Mouse (Mus musculus) embryonic facial prominence, embryonic 13.5 days (tissue): ENCODE measurements around the gene Htra2. TPM values are rescaled to one million over a fixed set of nuclear protein-coding genes. Genes with fewer than 3 reads are reported as not detected.

ENCODE experiments used
- ATAC-seq: fragments of 200-750 bp; cut with Nextera tagmentation; 2 replicates; pipeline ENCODE4 v1.8.0; 2017; ENCODE audit warnings: low read depth; ENCODE audit not compliant: insufficient number of reproducible peaks, insufficient read depth, low FRiP score, low TSS enrichment
- H3K27ac ChIP-seq: fragments of 300-500 bp; sonication (generic); 2 replicates; pipeline ENCODE4 v1.5.1; 2015; ENCODE audit warnings: moderate library complexity, mild to moderate bottlenecking, inconsistent platforms
- H3K27me3 ChIP-seq: fragments of 300-500 bp; sonication (generic); 2 replicates; pipeline ENCODE4 v1.6.1; 2015; ENCODE audit warnings: mild to moderate bottlenecking, inconsistent platforms
- H3K36me3 ChIP-seq: fragments of 300-500 bp; sonication (generic); 2 replicates; pipeline ENCODE4 v1.6.1; 2015; ENCODE audit warnings: mild to moderate bottlenecking, inconsistent platforms
- H3K4me1 ChIP-seq: fragments of 300-500 bp; sonication (generic); 2 replicates; pipeline ENCODE4 v1.6.1; 2015; ENCODE audit warnings: inconsistent platforms
- H3K4me2 ChIP-seq: fragments of 300-500 bp; sonication (generic); 2 replicates; pipeline ENCODE4 v1.6.1; 2015; ENCODE audit warnings: moderate library complexity, mild to moderate bottlenecking, inconsistent platforms
- H3K4me3 ChIP-seq: fragments of 300-500 bp; sonication (generic); 2 replicates; pipeline ENCODE4 v1.5.1; 2015; ENCODE audit warnings: mild to moderate bottlenecking, inconsistent platforms
- H3K9ac ChIP-seq: fragments of 300-500 bp; sonication (generic); 2 replicates; pipeline ENCODE4 v1.6.1; 2015; ENCODE audit warnings: mild to moderate bottlenecking, inconsistent platforms
- H3K9me3 ChIP-seq: fragments of 300-500 bp; sonication (generic); 2 replicates; pipeline ENCODE4 v1.6.1; 2016; ENCODE audit warnings: inconsistent platforms
- WGBS: fragments of 180-500 bp; shearing (Covaris S2); methylation state at CpG from one replicate; pipeline ENCODE4 v1.1.7; 2015; ENCODE audit warnings: mixed read lengths; 5-methylcytosine and 5-hydroxymethylcytosine counted together
- polyA plus RNA-seq: library from polyadenylated mRNA; unstranded; fragments of >200 nt; fragmentation: Nextera tagmentation; extraction: Ambion mirVana; gene quantifications from 2 replicates; pipeline ENCODE4 v1.2.1, GENCODE M21; 2015

The Htra2 gene
- polyA plus RNA-seq, 1 experiment from 2014 or later: 72.6 TPM

DNA sequence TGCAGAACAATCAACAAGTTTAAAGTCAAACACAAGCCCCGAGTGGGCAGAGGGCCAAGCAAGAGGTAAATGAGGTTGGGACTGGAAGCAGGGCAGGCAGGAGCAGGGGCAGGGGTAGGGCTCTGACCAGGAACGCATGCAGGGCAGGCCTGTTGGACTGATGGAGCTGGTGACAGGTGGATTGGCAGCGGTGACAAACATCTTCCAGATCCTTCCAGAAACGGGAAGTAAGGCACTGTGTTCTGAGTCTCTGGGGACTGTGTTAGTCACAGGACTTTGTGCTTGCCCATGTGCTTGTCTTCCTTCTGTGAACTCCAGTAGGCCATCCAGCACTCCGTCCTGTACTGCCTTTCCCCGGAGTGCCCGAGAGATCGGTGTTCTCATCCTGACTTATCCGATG is 10.3 kb downstream of the Htra2 start:
- Histone ChIP-seq H3K4me3 (no peak overlapping the region), H3K4me2 (no peak overlapping the region), H3K9ac (no peak overlapping the region), H3K36me3 (0 out of 2 replicates have a peak, but pooled peaks cover under 1% of the 10 kb centered on the region), H3K4me1 (no peaks in the 10 kb centered on the region), H3K27ac (no peak overlapping the region), H3K9me3 (no peaks in the 10 kb centered on the region), H3K27me3 (no peaks in the 10 kb centered on the region)
- 77% methylated on average over 9 of the region's 9 CpGs for WGBS
- ATAC-seq: no peak

DNA sequence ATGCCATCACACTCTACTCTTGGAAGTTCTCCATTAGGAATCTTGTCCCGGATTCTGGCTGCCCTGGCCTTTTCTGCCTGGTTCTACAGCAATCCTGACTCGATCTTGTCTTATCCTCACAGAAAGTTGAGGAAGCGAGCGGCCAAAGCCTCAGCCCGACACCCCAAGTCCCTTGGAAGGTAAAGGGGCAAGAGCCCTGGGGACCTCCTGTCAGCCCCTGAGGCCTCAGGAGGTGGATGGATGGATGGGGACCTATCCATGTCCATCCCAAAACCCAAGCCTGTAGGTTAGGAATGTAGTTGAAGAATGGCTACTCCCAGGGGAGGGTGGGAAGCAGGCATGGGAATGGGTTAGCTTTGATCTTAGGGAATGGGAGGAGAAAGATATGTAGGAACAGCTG is 11.1 kb downstream of the Htra2 start:
- Histone ChIP-seq H3K4me2 (no peak overlapping the region), H3K4me1 (no peaks in the 10 kb centered on the region), H3K4me3 (no peak overlapping the region), H3K9me3 (no peaks in the 10 kb centered on the region), H3K27me3 (no peaks in the 10 kb centered on the region), H3K27ac (no peak overlapping the region), H3K9ac (no peak overlapping the region), H3K36me3 (no peaks in the 10 kb centered on the region)
- WGBS: 95% methylated on average over 5 of the region's 5 CpGs
- no peak for ATAC-seq

DNA sequence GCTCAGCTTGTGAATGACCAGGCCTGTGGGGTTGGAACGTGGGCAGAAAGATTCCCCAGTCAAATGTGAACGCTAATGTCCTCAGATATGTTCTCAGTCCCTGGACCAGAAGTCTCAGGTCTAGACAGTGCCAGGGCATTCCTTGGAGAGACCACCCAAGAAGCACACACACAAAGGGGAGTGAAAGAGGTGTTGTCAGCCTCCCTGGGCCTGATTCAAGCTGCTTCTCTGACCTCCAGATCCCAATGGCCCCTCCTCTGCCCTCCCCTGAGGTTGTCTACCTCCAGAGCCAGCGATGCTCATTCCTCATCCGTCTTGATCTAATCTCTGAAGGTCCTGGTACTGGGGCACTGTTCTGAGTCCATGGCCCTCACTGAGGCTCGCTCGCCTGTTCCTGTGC is 11.5 kb downstream of the Htra2 start:
- Histone ChIP-seq H3K36me3 (no peaks in the 10 kb centered on the region), H3K9me3 (no peaks in the 10 kb centered on the region), H3K4me1 (peaks cover 3% of the 10 kb centered on the region), H3K27me3 (no peaks in the 10 kb centered on the region), H3K4me3 (no peak overlapping the region), H3K4me2 (no peak overlapping the region), H3K27ac (no peak overlapping the region), H3K9ac (no peak overlapping the region)
- ATAC-seq: no peak
- 75% methylated on average over 6 of the region's 6 CpGs for WGBS

DNA sequence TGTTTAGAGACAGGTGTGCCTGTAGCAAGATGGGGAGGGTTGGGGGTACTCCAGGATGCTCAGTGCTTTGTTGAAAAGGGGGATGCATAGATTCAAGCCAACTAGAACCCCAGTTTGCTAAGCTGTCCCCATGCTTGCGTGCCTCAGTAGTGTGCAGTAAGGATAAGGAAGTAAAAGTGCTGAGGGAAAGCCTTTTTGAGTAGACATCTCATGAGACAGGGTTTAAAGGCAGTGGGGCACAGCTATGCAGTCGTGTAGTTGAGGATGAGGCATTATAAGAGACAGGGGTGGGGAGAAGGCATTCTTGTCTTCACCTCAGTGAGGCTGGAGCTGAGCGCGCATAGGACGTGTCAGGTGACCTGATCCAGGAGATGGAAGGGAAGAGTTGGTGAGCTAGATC is 14.5 kb downstream of the Htra2 start:
- Histone ChIP-seq H3K27ac (no peak overlapping the region), H3K4me2 (no peak overlapping the region), H3K4me1 (peaks cover 11% of the 10 kb centered on the region), H3K27me3 (no peaks in the 10 kb centered on the region; the same call in 1 of the 2 replicates), H3K36me3 (no peaks in the 10 kb centered on the region), H3K4me3 (no peak overlapping the region), H3K9me3 (no peaks in the 10 kb centered on the region), H3K9ac (no peak overlapping the region)
- 82% methylated on average over 5 of the region's 5 CpGs for WGBS
- no peak for ATAC-seq

DNA sequence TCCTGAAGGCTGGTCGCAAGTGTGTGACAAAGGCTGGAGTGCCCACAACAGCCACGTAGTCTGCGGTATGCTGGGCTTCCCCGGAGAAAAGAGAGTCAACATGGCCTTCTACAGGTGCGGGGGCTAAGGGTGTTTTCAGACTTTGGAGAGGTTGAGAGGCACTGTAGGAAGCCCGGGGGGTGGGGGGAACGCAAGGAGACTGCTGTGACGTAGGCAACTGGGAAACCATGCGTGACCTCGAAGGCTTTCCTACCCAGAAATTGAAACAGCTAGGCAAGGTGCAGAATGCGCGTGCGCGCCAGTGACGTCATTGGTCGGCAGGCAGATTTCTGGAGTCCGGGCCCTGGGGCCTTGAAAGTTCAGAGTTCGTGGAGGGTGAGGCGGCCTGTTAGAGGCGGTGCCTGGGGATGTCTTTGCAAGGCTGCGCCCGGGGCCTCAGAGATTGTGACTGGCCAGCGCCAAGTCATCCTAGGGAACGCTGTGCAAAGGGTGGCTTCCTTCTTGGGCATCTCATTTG is 16.5 kb downstream of the Htra2 start:
- H3K27me3 ChIP-seq: peaks cover 4% of the 10 kb centered on the region; the same call in 1 of the 2 replicates

DNA sequence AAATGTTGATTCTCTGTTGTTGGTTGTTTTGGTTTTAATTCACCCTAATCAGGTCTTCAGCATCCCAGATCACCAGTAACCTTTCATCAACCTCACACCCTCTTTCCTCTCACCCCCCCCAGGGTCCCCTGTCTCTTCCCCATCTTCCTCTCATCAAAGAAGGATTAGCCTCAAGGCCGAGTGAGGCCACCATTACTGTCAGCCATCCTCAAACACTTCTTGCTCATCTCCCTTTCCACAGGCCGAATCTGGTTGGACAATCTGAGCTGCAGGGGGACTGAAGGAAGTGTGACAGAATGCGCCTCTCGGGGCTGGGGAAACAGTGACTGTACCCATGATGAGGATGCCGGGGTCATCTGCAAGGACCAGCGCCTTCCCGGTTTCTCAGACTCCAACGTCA is 17.9 kb downstream of the Htra2 start:
- Histone ChIP-seq H3K27ac (no peak overlapping the region), H3K4me1 (peaks cover 42% of the 10 kb centered on the region), H3K9me3 (no peaks in the 10 kb centered on the region), H3K4me3 (no peak overlapping the region), H3K27me3 (peaks cover 13% of the 10 kb centered on the region), H3K36me3 (no peaks in the 10 kb centered on the region), H3K9ac (no peak overlapping the region), H3K4me2 (no peak overlapping the region)
- no peak for ATAC-seq
- WGBS: 75% methylated on average over 8 of the region's 8 CpGs

More for the DNA sequence above, 16.5 kb downstream of the Htra2 start:
- no peaks in the 10 kb centered on the region for H3K36me3 ChIP-seq
- WGBS: 11% methylated on average over 24 of the region's 24 CpGs
- H3K4me3 ChIP-seq: peak overlapping the region; percentile 33
- no peaks in the 10 kb centered on the region for H3K9me3 ChIP-seq
- H3K4me2 ChIP-seq: peak overlapping the region; percentile 62
- peaks cover 31% of the 10 kb centered on the region for H3K4me1 ChIP-seq
- H3K27ac ChIP-seq: no peak overlapping the region
- ATAC-seq: 0 out of 2 replicates have a peak, but pooled peaks have one; percentile 32
- H3K9ac ChIP-seq: peak overlapping the region; percentile 57

DNA sequence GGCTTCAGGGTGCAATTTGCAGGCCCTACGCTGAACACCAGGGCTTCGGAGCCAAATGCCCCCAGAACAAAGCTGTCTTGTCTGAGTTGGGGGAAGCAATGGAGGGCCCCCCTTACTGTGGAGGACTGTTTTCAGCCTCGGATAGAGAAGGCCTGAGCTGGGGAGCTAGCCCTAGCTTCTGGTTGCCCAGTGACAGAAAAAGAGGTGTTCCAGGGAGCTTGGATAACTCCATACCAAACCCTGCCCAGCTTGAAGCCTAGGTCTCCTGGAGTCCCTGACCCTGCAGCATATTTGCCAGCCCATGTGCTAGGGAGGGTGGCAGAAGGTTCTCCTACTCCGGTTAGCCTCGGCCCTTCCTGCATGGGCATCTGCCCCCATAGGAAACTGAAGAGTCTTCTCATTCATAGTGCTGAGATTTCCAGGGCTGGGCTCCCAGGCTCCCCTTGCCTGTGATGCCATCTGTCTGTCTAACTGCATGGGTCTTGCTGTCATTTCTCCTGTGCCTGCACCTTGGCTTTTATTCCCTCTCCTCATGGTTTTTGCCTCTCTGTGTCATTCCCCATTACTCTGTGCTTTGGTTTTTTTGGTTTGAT is 20.5 kb downstream of the Htra2 start:
- 15% methylated on average over 5 of the region's 5 CpGs for WGBS
- Histone ChIP-seq H3K4me3 (peak overlapping the region; percentile 59), H3K9me3 (no peaks in the 10 kb centered on the region), H3K36me3 (no peaks in the 10 kb centered on the region), H3K4me1 (peaks cover 63% of the 10 kb centered on the region), H3K9ac (peak overlapping the region; percentile 73), H3K27ac (peak overlapping the region; percentile 75), H3K27me3 (peaks cover 39% of the 10 kb centered on the region), H3K4me2 (peak overlapping the region; percentile 88)
- ATAC-seq: no peak

DNA sequence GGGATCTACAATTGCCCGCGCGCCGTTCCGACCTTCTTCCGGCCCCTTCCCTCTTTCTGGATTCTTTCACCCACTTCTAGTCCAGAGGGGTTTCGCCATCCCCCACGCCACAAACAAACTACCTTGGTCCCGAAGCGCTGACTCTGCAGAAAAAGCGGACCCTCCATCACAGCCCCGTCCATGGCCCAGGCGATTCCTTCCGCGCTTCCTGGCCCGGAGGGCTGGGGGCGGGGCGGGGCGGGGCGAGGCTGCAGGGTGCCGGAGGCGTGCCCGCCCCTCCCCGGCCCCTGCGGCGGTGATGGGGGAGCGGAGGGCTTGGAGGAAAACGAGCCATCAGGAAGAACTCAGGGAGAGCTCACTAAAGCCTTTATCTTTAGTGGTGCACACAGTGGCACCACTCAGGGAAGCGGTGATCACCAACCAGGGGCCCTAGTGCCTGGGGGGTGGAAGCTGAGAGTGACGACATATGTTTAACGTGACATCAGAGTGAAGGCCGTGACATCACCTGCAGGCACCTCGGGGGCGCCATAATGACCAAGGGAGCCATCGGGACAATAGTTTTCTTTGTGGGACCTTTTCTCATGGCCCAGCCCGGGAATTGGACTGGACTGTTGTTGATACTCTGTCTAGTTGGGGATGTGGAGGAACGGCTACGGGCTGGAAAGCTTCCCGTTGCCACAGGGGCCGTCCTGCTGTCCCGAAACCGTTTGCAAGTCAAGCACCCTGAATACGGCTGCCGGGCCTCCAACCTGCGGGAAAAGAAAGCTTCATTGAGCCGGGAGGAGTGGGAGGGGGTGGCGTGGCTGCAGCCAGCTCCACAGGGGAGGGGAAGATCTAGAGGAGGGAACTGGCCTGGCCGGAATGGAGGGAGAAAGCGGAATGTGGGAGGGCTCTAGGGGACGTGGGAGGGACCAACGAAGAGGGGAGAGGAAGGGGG is 21.6 kb downstream of the Htra2 start, which contains the start of the genes Dok1 and Loxl3:
Gene Dok1, minus strand, starts transcription at position 223 of the 937 bp plus-strand sequence.
Gene Loxl3, plus strand, starts transcription at position 925 of the 937 bp plus-strand sequence.
- WGBS: under 1% methylated on average over 51 of the region's 51 CpGs
- H3K4me1 ChIP-seq: peaks cover 68% of the 10 kb centered on the region
- H3K9me3 ChIP-seq: no peaks in the 10 kb centered on the region
- peak within 1 kb of the TSS; percentile 75 for H3K27ac ChIP-seq
- peaks cover 48% of the 10 kb centered on the region for H3K27me3 ChIP-seq
- no peaks in the 10 kb centered on the region for H3K36me3 ChIP-seq
- H3K9ac ChIP-seq: peak within 1 kb of the TSS; percentile 73
- peak; percentile 56 for ATAC-seq
- peak within 1 kb of the TSS; percentile 59 for H3K4me3 ChIP-seq
- peak within 1 kb of the TSS; percentile 88 for H3K4me2 ChIP-seq

DNA sequence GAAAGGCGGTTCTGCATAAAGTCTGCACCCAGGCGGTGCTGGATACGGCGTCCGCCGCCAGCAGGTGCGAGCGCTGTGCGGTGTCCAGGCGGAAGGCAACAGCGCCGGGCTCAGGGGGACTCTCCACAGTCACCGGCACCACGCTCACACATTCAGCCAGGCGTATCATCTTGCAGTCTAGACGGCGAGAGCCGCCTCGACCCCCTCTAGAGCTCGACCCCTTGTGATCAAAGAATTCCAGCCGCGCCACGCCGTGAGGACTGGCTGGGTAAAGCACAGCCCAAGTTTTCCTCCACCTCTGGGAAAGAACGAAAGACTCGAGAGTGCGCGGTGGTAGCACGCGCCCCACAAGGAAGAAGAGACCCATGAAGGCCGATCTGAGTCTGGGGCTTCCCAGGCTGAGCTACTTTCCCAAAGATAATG is 22.3 kb downstream of the Htra2 start:
- Histone ChIP-seq H3K4me3 (peak overlapping the region; percentile 59), H3K27me3 (peaks cover 48% of the 10 kb centered on the region), H3K36me3 (no peaks in the 10 kb centered on the region), H3K4me1 (peaks cover 69% of the 10 kb centered on the region), H3K27ac (peak overlapping the region; percentile 75), H3K9ac (peak overlapping the region; percentile 73), H3K9me3 (no peaks in the 10 kb centered on the region), H3K4me2 (peak overlapping the region; percentile 88)
- peak; percentile 4; the same call in 1 of the 2 replicates for ATAC-seq
- under 1% methylated on average over 31 of the region's 31 CpGs for WGBS

DNA sequence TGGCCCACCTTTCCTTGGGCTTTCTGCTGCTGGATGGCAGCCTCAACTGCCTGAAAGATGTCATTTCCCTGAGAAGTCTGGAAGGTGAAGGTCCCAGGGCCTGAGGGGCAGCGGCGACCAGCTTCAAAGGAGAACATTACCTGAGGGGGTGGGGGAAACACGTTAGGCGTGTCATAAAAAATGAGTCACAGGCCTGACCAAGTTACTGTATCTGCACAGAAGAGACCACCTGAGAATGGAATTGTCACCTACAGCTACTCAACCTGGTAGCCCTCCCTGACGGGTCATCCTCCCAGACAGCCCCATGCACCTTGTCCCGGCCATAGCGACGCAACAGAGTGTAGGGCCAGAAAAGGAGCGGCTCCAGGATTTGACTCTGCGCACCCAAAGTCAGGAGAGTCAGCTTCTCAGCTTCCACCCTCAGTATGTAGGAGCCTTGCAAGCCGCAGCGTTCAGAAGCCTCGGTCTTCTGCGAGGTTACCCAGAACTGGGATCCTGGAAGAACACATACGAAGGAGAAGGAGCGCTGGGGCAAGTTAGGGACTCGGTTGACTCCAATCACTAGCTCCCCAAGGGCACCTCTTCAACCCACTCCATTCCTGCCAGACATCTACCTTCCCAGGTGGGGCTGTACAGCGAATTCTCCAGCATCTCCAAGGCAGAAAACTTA is 23.0 kb downstream of the Htra2 start:
- peak overlapping the region; percentile 59 for H3K4me3 ChIP-seq
- H3K36me3 ChIP-seq: no peaks in the 10 kb centered on the region
- H3K9ac ChIP-seq: peak overlapping the region; percentile 73
- H3K9me3 ChIP-seq: no peaks in the 10 kb centered on the region
- peaks cover 76% of the 10 kb centered on the region for H3K4me1 ChIP-seq
- 19% methylated on average over 18 of the region's 18 CpGs for WGBS
- no peak overlapping the region for H3K27ac ChIP-seq
- H3K4me2 ChIP-seq: peak overlapping the region; percentile 88
- peaks cover 48% of the 10 kb centered on the region for H3K27me3 ChIP-seq
- ATAC-seq: no peak

DNA sequence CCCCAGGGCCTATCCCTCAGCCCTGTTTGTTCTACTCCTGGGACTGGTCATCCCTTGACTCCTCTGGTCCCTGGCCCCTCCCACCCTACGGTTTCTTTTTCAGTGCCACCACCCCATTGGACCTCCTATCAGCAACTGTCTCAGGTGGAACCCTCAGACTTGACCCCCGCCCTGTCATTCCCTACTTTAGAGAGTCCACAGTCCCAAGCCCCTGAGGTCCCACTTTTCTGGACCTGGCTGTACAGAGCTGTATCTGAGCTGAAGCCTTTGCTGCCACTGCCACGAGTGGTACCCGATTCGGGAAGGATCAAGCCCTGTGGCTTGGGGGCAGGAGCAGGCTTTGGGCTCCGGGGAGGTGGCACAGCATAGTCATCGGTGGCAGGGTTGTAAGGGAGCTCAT is 24.0 kb downstream of the Htra2 start:
- H3K9ac ChIP-seq: 0 out of 2 replicates have a peak overlapping the region, but pooled peaks have one; percentile 32
- peaks cover 48% of the 10 kb centered on the region for H3K27me3 ChIP-seq
- H3K36me3 ChIP-seq: no peaks in the 10 kb centered on the region
- H3K4me2 ChIP-seq: 0 out of 2 replicates have a peak overlapping the region, but pooled peaks have one; percentile 88
- H3K27ac ChIP-seq: no peak overlapping the region
- H3K4me1 ChIP-seq: peaks cover 78% of the 10 kb centered on the region
- H3K9me3 ChIP-seq: no peaks in the 10 kb centered on the region
- no peak overlapping the region for H3K4me3 ChIP-seq
- 64% methylated on average over 7 of the region's 7 CpGs for WGBS
- ATAC-seq: no peak
